Mouse (Mus musculus) G1E (cell line): Measurements from ENCODE around the gene Slc6a1. TPM values are rescaled to one million over a fixed set of nuclear protein-coding genes. Genes with fewer than 3 reads are reported as not detected.

Experiments used
- ATAC-seq: 2 replicates; pipeline ENCODE4 v1.8.0; 2016; ENCODE audit warnings: mild to moderate bottlenecking; ENCODE audit not compliant: insufficient number of reproducible peaks, poor library complexity, low FRiP score, severe bottlenecking; ENCODE audit errors: extremely low read depth
- DNase-seq: peaks from one replicate; pipeline ENCODE4 v3.0.0; 2012; ENCODE audit warnings: low spot score
- H3K27me3 ChIP-seq: 2 replicates; pipeline ENCODE4 v1.6.1; 2012; ENCODE audit warnings: mild to moderate bottlenecking, low read length, inconsistent platforms; ENCODE audit not compliant: insufficient read depth
- H3K36me3 ChIP-seq: replicated peaks from 2 replicates; pipeline ENCODE3; 2012; ENCODE audit warnings: mild to moderate bottlenecking, inconsistent platforms
- H3K4me1 ChIP-seq: 2 replicates; pipeline ENCODE4 v1.6.1; 2012; ENCODE audit warnings: low read depth, low read length, inconsistent platforms, mixed read lengths; ENCODE audit not compliant: insufficient read depth
- H3K4me3 ChIP-seq: 2 replicates; pipeline ENCODE4 v1.5.1; 2012; ENCODE audit warnings: low read depth, mild to moderate bottlenecking, inconsistent platforms, low read length, moderate library complexity, mixed read lengths
- H3K9me3 ChIP-seq: replicated peaks from 2 replicates; pipeline ENCODE4 v1.6.1; 2012; ENCODE audit warnings: inconsistent platforms
- CTCF ChIP-seq: IDR thresholded peaks from 2 replicates; pipeline ENCODE4 v1.5.1; 2012; ENCODE audit warnings: low read depth, low read length, inconsistent platforms, mixed read lengths
- GATA1 ChIP-seq: IDR thresholded peaks from 2 replicates; pipeline ENCODE4 v1.6.1; 2012; ENCODE audit warnings: borderline replicate concordance, low read length, inconsistent platforms, mixed read lengths
- GATA2 ChIP-seq: IDR thresholded peaks from 2 replicates; pipeline ENCODE4 v1.6.1; 2012; ENCODE audit warnings: low read depth, low read length, inconsistent platforms, borderline replicate concordance
- POLR2AphosphoS5 ChIP-seq: IDR thresholded peaks from 2 replicates; pipeline ENCODE4 v1.6.1; 2012; ENCODE audit warnings: low read depth, low read length, inconsistent platforms; ENCODE audit not compliant: insufficient replicate concordance
- TAL1 ChIP-seq: conservative IDR thresholded peaks from 2 replicates; pipeline ENCODE4 v1.6.1; 2012; ENCODE audit warnings: low read depth, low read length, inconsistent platforms, mixed read lengths
- polyA plus RNA-seq: library from polyadenylated mRNA; stranded (reverse); fragments of >175 nt; gene quantifications from 2 replicates; pipeline ENCODE4 v1.2.3, GENCODE M21; 2012
- total RNA-seq, 2 experiments: library from RNA; stranded (forward) in 1 of 2; stranded (reverse) in 1 of 2; fragments of 200-1000 nt in 1 of 2; fragments of >200 nt in 1 of 2; fragmentation: Nextera tagmentation in 1 of 2; gene quantifications; 2 replicates each; pipeline ENCODE4 v1.2.3; 2014 to 2017

The Slc6a1 gene
- total and polyA plus RNA-seq, 3 experiments = 0.27 TPM; not detected in 2

DNA sequence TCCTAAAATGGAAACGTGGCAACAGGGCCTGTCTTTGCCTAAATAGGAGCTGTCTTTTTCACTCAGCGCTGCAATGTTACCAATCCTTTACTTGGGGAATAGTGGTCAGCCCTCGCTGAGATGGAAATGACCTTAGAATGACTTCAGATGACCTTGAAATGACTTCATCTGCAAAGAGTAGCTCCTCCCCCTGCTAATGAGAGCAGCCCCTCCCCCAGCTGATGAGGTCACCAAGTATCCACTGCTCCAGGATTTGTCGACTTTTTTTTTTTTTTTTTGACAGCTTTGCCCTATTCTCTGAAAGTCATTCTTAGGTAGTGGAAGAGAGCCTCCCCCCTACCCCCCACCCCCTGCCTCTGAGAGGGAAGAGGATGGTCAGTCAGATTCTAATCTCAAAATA is 3.0 kb downstream of the Slc6a1 start:
- Histone ChIP-seq H3K9me3 (peaks cover 97% of the 10 kb centered on the region), H3K4me3 (no peak overlapping the region), H3K27me3 (no peaks in the 10 kb centered on the region), H3K36me3 (no peaks in the 10 kb centered on the region), H3K4me1 (no peaks in the 10 kb centered on the region)
- DNase-seq (no peak), ATAC-seq (no peak)
- TF ChIP-seq CTCF (no peak), GATA1 (no peak), GATA2 (no peak), POLR2AphosphoS5 (no peak), TAL1 (no peak)

DNA sequence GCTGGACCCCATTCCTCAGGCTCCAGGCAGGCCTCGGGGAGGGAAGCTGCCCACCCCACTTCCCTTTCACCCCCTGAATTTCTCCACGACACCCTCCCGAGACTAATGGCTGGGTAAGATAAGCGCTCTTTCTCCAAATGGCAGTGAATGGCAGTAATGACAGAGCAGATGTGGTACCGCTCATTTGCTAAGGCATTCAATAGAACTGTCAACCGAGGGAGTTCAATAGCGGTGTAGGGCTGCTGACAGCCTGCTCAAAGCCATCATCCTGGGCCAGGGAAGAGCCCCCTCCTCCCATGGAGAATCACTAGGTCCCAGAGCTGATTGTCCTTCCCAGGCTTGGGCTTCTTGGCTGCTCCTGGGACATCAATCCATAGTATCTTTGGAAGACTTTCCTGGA is 6.7 kb downstream of the Slc6a1 start:
- Histone ChIP-seq H3K36me3 (no peaks in the 10 kb centered on the region), H3K4me3 (no peak overlapping the region), H3K9me3 (peaks cover 93% of the 10 kb centered on the region), H3K27me3 (no peaks in the 10 kb centered on the region), H3K4me1 (no peaks in the 10 kb centered on the region)
- no peak for TF ChIP-seq GATA2
- TF ChIP-seq TAL1 = no peak
- TF ChIP-seq POLR2AphosphoS5 = no peak
- TF ChIP-seq GATA1 = no peak
- TF ChIP-seq CTCF = no peak
- ATAC-seq (no peak), DNase-seq (no peak)

DNA sequence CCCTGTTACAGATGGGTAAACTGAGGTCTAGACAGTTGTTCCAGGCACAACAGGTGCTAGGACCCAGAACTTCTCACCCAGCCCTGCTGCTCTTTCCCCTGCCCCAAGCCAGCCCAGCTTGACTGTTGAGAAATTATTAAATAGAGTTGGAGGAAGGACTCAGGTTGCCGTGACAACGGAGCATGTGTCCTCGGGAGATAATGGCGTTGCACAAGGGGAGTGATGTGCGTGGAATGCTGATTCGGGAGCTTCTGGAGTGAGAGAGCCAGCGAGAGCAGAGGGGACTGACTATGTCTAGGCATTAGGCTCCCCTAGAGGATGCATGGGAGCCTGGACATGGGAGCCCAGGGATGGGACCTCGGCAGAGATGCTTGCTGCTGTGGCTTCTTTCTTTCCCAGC is 7.7 kb downstream of the Slc6a1 start:
- DNase-seq = no peak
- ATAC-seq = no peak
- Histone ChIP-seq H3K4me3 (no peak overlapping the region), H3K36me3 (no peaks in the 10 kb centered on the region), H3K4me1 (no peaks in the 10 kb centered on the region), H3K9me3 (peaks cover 93% of the 10 kb centered on the region), H3K27me3 (no peaks in the 10 kb centered on the region)
- no peak for TF ChIP-seq GATA1
- TF ChIP-seq GATA2 = no peak
- no peak for TF ChIP-seq CTCF
- no peak for TF ChIP-seq TAL1
- TF ChIP-seq POLR2AphosphoS5 = no peak

DNA sequence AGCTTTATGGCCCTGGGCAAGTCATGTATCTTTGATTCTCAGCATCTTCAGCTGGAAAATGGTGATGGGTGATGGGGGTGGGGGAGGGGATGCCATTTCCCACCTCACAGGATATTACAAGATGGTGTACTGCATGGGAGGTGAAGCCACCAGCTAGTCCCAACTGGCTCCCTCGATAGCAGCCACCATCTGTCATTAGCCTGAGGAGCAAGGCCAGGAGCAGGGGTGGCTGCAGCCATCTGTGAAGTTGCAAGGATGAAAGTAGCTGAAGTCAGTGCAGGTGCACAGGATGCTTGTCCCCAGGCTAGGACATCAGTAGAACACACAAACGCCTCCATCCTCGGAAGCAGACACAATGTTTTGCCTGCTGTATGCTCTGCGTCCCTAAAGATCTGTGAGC is 8.5 kb downstream of the Slc6a1 start:
- ATAC-seq (no peak), DNase-seq (no peak)
- H3K4me1 ChIP-seq = no peaks in the 10 kb centered on the region
- peaks cover 94% of the 10 kb centered on the region for H3K9me3 ChIP-seq
- no peaks in the 10 kb centered on the region for H3K27me3 ChIP-seq
- no peak for TF ChIP-seq CTCF
- no peak for TF ChIP-seq POLR2AphosphoS5
- no peak for TF ChIP-seq GATA2
- no peak for TF ChIP-seq TAL1
- no peak for TF ChIP-seq GATA1
- H3K36me3 ChIP-seq = no peaks in the 10 kb centered on the region
- H3K4me3 ChIP-seq = no peak overlapping the region

DNA sequence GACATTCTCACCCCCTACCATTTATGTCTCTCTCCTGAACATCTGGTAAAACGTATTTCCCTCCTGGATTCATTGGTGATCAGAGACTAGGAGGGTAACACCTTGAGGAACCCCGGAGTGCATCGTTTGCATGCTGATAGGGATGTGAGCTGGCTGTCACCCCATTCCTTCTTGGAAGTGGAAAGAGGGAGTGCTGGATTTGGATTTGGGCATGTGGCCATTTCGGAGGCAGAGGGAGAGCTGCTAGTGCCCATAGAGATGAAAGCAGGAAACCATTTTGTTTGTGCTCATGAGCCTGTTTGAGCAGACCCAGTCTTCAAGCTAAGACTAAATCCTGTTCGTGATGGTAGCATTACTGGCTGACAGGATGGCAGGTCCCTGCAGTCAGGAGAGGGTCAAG is 9.0 kb downstream of the Slc6a1 start:
- Histone ChIP-seq H3K9me3 (peaks cover 94% of the 10 kb centered on the region), H3K27me3 (no peaks in the 10 kb centered on the region), H3K36me3 (no peaks in the 10 kb centered on the region), H3K4me1 (no peaks in the 10 kb centered on the region), H3K4me3 (no peak overlapping the region)
- ATAC-seq (no peak), DNase-seq (no peak)
- TF ChIP-seq TAL1 = no peak
- TF ChIP-seq POLR2AphosphoS5 = no peak
- no peak for TF ChIP-seq GATA2
- TF ChIP-seq GATA1 = no peak
- TF ChIP-seq CTCF = no peak

DNA sequence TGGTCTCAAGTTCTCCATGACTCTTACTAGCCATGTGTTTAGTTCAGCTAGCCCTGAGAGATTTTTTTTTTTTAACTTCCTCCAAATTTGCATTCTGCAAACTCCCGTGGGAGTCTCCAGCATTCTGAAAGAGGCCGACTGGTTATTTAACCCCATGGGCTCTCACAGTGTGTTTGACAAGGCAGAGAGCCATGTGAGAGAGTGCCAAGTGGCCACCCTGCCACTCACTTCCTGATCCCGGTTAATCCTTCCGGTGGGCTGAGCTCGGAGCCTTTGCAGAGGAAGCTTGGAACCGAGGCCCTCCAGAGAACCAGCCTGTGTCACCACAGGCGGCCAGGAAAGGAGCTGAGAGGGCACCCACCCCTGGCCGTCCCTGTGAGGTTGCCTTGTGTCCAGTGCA is 11.1 kb downstream of the Slc6a1 start:
- Histone ChIP-seq H3K9me3 (peaks cover 96% of the 10 kb centered on the region), H3K4me3 (no peak overlapping the region), H3K4me1 (no peaks in the 10 kb centered on the region), H3K36me3 (no peaks in the 10 kb centered on the region), H3K27me3 (no peaks in the 10 kb centered on the region)
- DNase-seq = no peak
- TF ChIP-seq GATA1 = no peak
- no peak for TF ChIP-seq CTCF
- TF ChIP-seq GATA2 = no peak
- TF ChIP-seq POLR2AphosphoS5 = no peak
- no peak for TF ChIP-seq TAL1
- ATAC-seq = no peak
